Mouse (Mus musculus) ES-Bruce4 (cell line): ENCODE measurements around the gene Skil.

Experiments
- CTCF ChIP-seq: IDR thresholded peaks from one replicate; pipeline ENCODE4 v1.8.1; 2011; ENCODE audit warnings: low read depth, low read length
- EP300 ChIP-seq: IDR thresholded peaks from 2 replicates; pipeline ENCODE4 v1.6.1; 2011; ENCODE audit warnings: low read depth, low read length; ENCODE audit not compliant: insufficient read depth
- POLR2A ChIP-seq: IDR thresholded peaks from one replicate; pipeline ENCODE4 v1.8.1; 2011; ENCODE audit warnings: low read length; ENCODE audit not compliant: insufficient read depth

DNA sequence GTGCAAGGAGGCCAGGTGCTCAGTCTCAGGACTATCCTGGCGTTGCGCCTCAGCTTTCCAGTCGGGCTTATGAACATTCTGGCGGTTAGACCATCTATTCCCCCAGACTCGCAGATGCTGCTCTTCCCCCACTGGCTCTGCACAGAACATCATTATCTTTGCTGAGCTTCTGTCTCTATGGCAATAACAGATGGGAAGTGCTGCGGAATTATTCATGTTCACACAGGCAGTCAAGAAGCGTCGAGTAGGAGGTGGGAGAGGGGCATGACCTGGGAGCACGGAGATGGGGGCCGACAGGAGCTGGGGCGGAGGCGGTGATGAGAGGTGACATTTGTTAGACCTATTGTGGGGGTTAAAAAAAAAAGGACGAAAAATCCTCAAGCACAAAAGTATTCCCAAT, 1.7 kb upstream of the Skil start:
- TF ChIP-seq CTCF = no peak
- TF ChIP-seq EP300 = no peak
- TF ChIP-seq POLR2A = no peak
